Mouse (Mus musculus) erythroblast, embryonic 14.5 days (primary cell): ENCODE data around the gene Kcnn1.

Source experiments
- GATA1 ChIP-seq: IDR thresholded peaks from 2 replicates; pipeline ENCODE4 v1.6.1; 2012; ENCODE audit warnings: low read length, inconsistent platforms, mixed read lengths
- TAL1 ChIP-seq: IDR thresholded peaks from 3 replicates; pipeline ENCODE4 v1.6.1; 2012; ENCODE audit warnings: low read length, inconsistent platforms, mixed read lengths

- TF ChIP-seq GATA1 (no peak), TAL1 (no peak)
These were observed 12.8 kb downstream of the Kcnn1 start for GRCm38 (mm10) chr8:70850132-70850845.
